Mouse (Mus musculus): ENCODE results near the gene Pml. TPM values are rescaled to one million over a fixed set of nuclear protein-coding genes. Genes with fewer than 3 reads are reported as not detected.

The Pml gene
- total and polyA plus RNA-seq, 3 experiments, result 22.3 to 217 (median 108) TPM

DNA sequence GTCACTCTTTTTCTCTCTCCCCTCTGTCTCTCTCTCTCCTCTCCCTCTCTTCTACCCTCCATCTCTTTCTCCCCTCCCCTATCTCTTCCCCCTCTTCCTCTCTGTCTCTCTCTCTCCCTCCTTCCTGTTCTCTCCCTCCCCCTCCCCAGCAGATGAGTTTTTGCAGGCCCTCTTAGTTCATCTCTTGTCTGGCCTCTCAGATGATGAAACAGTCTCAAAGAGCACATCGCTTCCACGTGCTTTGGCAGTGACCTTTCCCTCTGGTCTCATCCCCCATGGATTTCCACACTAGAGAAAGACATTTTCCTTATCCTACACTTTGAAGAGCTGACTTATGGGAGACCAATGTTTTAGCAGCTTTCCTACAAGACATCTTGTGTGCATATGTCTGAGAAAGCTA is 76.7 kb downstream of the Pml start:
- H3K4me3 ChIP-seq (ENCODE audit: low read depth, low read length), result no peak overlapping the region
- DNase-seq (ENCODE audit: low spot score) (no peak), ATAC-seq (ENCODE audit: extremely low read depth, insufficient number of reproducible peaks, low FRiP score, poor library complexity, severe bottlenecking) (no peak)
- no peaks in the 10 kb centered on the region for H3K36me3 ChIP-seq (replicated peaks)
- peaks cover 7% of the 10 kb centered on the region for H3K27me3 ChIP-seq (ENCODE audit: insufficient read depth, low read length)
- H3K4me1 ChIP-seq (ENCODE audit: insufficient read depth, low read depth, low read length), result no peaks in the 10 kb centered on the region
- no peak for TF ChIP-seq GATA2 (IDR thresholded peaks at IDR 0.05; ENCODE audit: borderline replicate concordance, low read depth, low read length)
- no peak for TF ChIP-seq TAL1 (conservative IDR thresholded peaks at IDR 0.05; ENCODE audit: low read depth, low read length)
- H3K9me3 ChIP-seq (replicated peaks), result no peaks in the 10 kb centered on the region

DNA sequence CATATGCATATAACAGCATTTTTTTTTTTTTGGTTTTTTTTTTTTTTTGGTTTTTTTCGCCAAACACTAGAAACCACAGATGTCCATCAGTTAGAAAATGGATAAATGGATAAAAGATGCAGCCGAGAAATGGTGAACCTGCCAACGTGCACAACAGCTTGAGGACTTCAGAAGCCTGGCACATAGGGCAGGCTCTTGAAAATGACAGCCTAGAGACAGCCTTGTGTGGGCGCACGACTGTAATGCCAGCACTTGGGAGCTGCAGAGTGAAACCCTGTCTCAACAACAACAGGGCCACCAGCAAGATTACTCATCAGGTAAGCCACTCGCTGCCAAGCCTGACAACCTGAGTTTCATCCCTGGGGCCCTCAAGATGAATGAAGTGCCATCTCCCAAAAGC is 80.2 kb downstream of the Pml start:
- TF ChIP-seq GATA1 (IDR thresholded peaks at IDR 0.05; ENCODE audit: borderline replicate concordance, low read length) (no peak), GATA2 (IDR thresholded peaks at IDR 0.05; ENCODE audit: borderline replicate concordance, low read depth, low read length) (no peak), CTCF (IDR thresholded peaks at IDR 0.05; ENCODE audit: low read depth, low read length) (no peak), TAL1 (conservative IDR thresholded peaks at IDR 0.05; ENCODE audit: low read depth, low read length) (no peak), POLR2AphosphoS5 (IDR thresholded peaks at IDR 0.05; ENCODE audit: insufficient replicate concordance, low read depth, low read length) (no peak)
- ATAC-seq (ENCODE audit: extremely low read depth, insufficient number of reproducible peaks, low FRiP score, poor library complexity, severe bottlenecking) (no peak), DNase-seq (ENCODE audit: low spot score) (no peak)
- H3K36me3 ChIP-seq (replicated peaks), result no peaks in the 10 kb centered on the region
- H3K9me3 ChIP-seq (replicated peaks), result no peaks in the 10 kb centered on the region
- H3K4me1 ChIP-seq (ENCODE audit: insufficient read depth, low read depth, low read length), result no peaks in the 10 kb centered on the region
- no peak overlapping the region for H3K4me3 ChIP-seq (ENCODE audit: low read depth, low read length)
- 0 out of 2 replicates have a peak, but pooled peaks cover 4% of the 10 kb centered on the region for H3K27me3 ChIP-seq (ENCODE audit: insufficient read depth, low read length)

- no peak for DNase-seq (ENCODE audit: low spot score)
- no peaks in the 10 kb centered on the region for H3K9me3 ChIP-seq (replicated peaks)
- H3K36me3 ChIP-seq (replicated peaks), result no peaks in the 10 kb centered on the region
- no peaks in the 10 kb centered on the region for H3K4me1 ChIP-seq (ENCODE audit: insufficient read depth, low read depth, low read length)
- TF ChIP-seq GATA1 (IDR thresholded peaks at IDR 0.05; ENCODE audit: borderline replicate concordance, low read length), result no peak
- ATAC-seq (ENCODE audit: extremely low read depth, insufficient number of reproducible peaks, low FRiP score, poor library complexity, severe bottlenecking), result no peak
- H3K4me3 ChIP-seq (ENCODE audit: low read depth, low read length), result no peak overlapping the region
- H3K27me3 ChIP-seq (ENCODE audit: insufficient read depth, low read length), result 0 out of 2 replicates have a peak, but pooled peaks cover 4% of the 10 kb centered on the region
Observed at GRCm38 (mm10) chr9:58168880-58169279, 80.7 kb downstream of the Pml start.

Other genes starting within 250 kb of the Pml start
- gene Cyp11a1, start 243.4 kb downstream of the Pml start, total RNA-seq (2014; fragmentation: Nextera tagmentation), result 0.68 and 1.7 TPM in 2 replicates
- gene Cyp11a1, start 243.4 kb downstream of the Pml start, total RNA-seq (2017), result 16.7 and 18.2 TPM in 2 replicates
- 0.12 and 0.20 TPM in 2 replicates for gene Cyp11a1, start 243.4 kb downstream of the Pml start, polyA plus RNA-seq (2012)
- not detected in 2 replicates for gene Stra6, start 186.0 kb downstream of the Pml start, total RNA-seq (2014; fragmentation: Nextera tagmentation)
- gene Stra6, start 186.0 kb downstream of the Pml start, total RNA-seq (2017), result 0.11 TPM in 1 of 2 replicates, not detected in the other
- gene Stra6, start 186.0 kb downstream of the Pml start, polyA plus RNA-seq (2012), result not detected in 2 replicates
- not detected in 2 replicates for gene Ccdc33, start 131.0 kb downstream of the Pml start, total RNA-seq (2014; fragmentation: Nextera tagmentation)
- 0.05 and 0.23 TPM in 2 replicates for gene Ccdc33, start 131.0 kb downstream of the Pml start, total RNA-seq (2017)
- not detected in 2 replicates for gene Ccdc33, start 131.0 kb downstream of the Pml start, polyA plus RNA-seq (2012)
- gene Islr, start 45.5 kb downstream of the Pml start, total RNA-seq (2014; fragmentation: Nextera tagmentation), result not detected in 2 replicates
- gene Islr, start 45.5 kb downstream of the Pml start, total RNA-seq (2017), result 0.12 and 0.22 TPM in 2 replicates
- gene Islr, start 45.5 kb downstream of the Pml start, polyA plus RNA-seq (2012), result not detected in 2 replicates
- not detected in 2 replicates for gene Islr2, start 45.5 kb downstream of the Pml start, total RNA-seq (2014; fragmentation: Nextera tagmentation)
- 0.11 TPM in 1 of 2 replicates, not detected in the other for gene Islr2, start 45.5 kb downstream of the Pml start, total RNA-seq (2017)
- gene Islr2, start 45.5 kb downstream of the Pml start, polyA plus RNA-seq (2012), result 0.03 and 0.04 TPM in 2 replicates
- 7.4 and 8.6 TPM in 2 replicates for gene Stoml1, start 3.4 kb upstream of the Pml start, total RNA-seq (2014; fragmentation: Nextera tagmentation)
- 6.9 and 8.8 TPM in 2 replicates for gene Stoml1, start 3.4 kb upstream of the Pml start, total RNA-seq (2017)
- gene Stoml1, start 3.4 kb upstream of the Pml start, polyA plus RNA-seq (2012), result 6.0 and 6.4 TPM in 2 replicates
- gene Loxl1, start 63.4 kb upstream of the Pml start, total RNA-seq (2014; fragmentation: Nextera tagmentation), result not detected in 2 replicates
- gene Loxl1, start 63.4 kb upstream of the Pml start, total RNA-seq (2017), result not detected in 2 replicates
- gene Loxl1, start 63.4 kb upstream of the Pml start, polyA plus RNA-seq (2012), result not detected in 2 replicates
- not detected in 2 replicates for gene Tbc1d21, start 120.7 kb upstream of the Pml start, total RNA-seq (2014; fragmentation: Nextera tagmentation)
- gene Tbc1d21, start 120.7 kb upstream of the Pml start, total RNA-seq (2017), result not detected in 2 replicates
- not detected in 2 replicates for gene Tbc1d21, start 120.7 kb upstream of the Pml start, polyA plus RNA-seq (2012)
- not detected in 2 replicates for gene Insyn1, start 238.8 kb upstream of the Pml start, total RNA-seq (2014; fragmentation: Nextera tagmentation)
- gene Insyn1, start 238.8 kb upstream of the Pml start, total RNA-seq (2017), result 0.05 and 0.12 TPM in 2 replicates
- not detected in 2 replicates for gene Insyn1, start 238.8 kb upstream of the Pml start, polyA plus RNA-seq (2012)

All from G1E (cell line).